Mouse (Mus musculus) liver, adult 2 months (tissue): Measurements from ENCODE around the gene Kmt2a. TPM values are rescaled to one million over a fixed set of nuclear protein-coding genes. Genes with fewer than 3 reads are reported as not detected.

Experiments
- DNase-seq: peaks from one replicate; pipeline ENCODE4 v3.0.0-alpha.2; 2011; ENCODE audit warnings: low read depth, low spot score; ENCODE audit errors: extremely low read depth
- H3K27ac ChIP-seq: fragments of 200-500 bp; replicated peaks from 2 replicates; pipeline ENCODE4 v1.5.1; 2012; ENCODE audit warnings: low read depth, mild to moderate bottlenecking, control low read depth, inconsistent platforms, low read length; ENCODE audit not compliant: insufficient read depth
- H3K27me3 ChIP-seq: fragments of 200-500 bp; 2 replicates; pipeline ENCODE4 v1.6.1; 2012; ENCODE audit warnings: mild to moderate bottlenecking, moderate library complexity, low read length, inconsistent platforms; ENCODE audit not compliant: control insufficient read depth, insufficient read depth
- H3K36me3 ChIP-seq: fragments of 200-500 bp; 2 replicates; pipeline ENCODE4 v1.6.1; 2012; ENCODE audit warnings: low read length, inconsistent platforms; ENCODE audit not compliant: control insufficient read depth, insufficient read depth
- H3K4me1 ChIP-seq: fragments of 200-500 bp; 2 replicates; pipeline ENCODE4 v1.6.1; 2011; ENCODE audit warnings: low read length; ENCODE audit not compliant: control insufficient read depth, insufficient read depth
- H3K4me3 ChIP-seq: fragments of 200-500 bp; 2 replicates; pipeline ENCODE4 v1.5.1; 2011; ENCODE audit warnings: low read depth, mild to moderate bottlenecking, control low read depth, low read length, moderate library complexity; ENCODE audit not compliant: insufficient read depth
- H3K79me2 ChIP-seq: fragments of 200-500 bp; 2 replicates; pipeline ENCODE4 v1.6.1; 2012; ENCODE audit warnings: inconsistent platforms, mild to moderate bottlenecking, low read length, moderate library complexity; ENCODE audit not compliant: control insufficient read depth, insufficient read depth
- H3K9ac ChIP-seq: fragments of 200-500 bp; 2 replicates; pipeline ENCODE4 v1.6.1; 2012; ENCODE audit warnings: low read depth, mild to moderate bottlenecking, control low read depth, inconsistent platforms, low read length
- CTCF ChIP-seq: fragments of 200-500 bp; IDR thresholded peaks from 2 replicates; pipeline ENCODE4 v1.5.1; 2011; ENCODE audit warnings: low read depth, low read length, control low read depth
- POLR2A ChIP-seq: fragments of 200-500 bp; IDR thresholded peaks from 2 replicates; pipeline ENCODE4 v1.6.1; 2011; ENCODE audit warnings: low read length, control low read depth; ENCODE audit not compliant: insufficient read depth; ENCODE audit errors: extremely low read depth
- WGBS: fragments of 180-500 bp; shearing (Covaris S2); methylation state at CpG from one replicate; pipeline ENCODE4 v1.1.7; 2018; 5-methylcytosine and 5-hydroxymethylcytosine counted together
- polyA plus RNA-seq: library from polyadenylated mRNA; depleted of rRNA; stranded (reverse); fragments of >200 nt; gene quantifications from 2 replicates; pipeline ENCODE4 v1.2.3, GENCODE M21; 2012
- total RNA-seq: library from RNA; depleted of rRNA; stranded (reverse); fragments of >200 nt; gene quantifications from 2 replicates; pipeline ENCODE4 v1.2.3, GENCODE M21; 2014

Gene Kmt2a
- total and polyA plus RNA-seq, 2 experiments, result 1.9 to 5.3 TPM

- Histone ChIP-seq H3K27me3 (no peaks in the 10 kb centered on the region), H3K4me3 (no peak overlapping the region), H3K79me2 (peaks cover 38% of the 10 kb centered on the region), H3K36me3 (no peaks in the 10 kb centered on the region), H3K4me1 (peaks cover 20% of the 10 kb centered on the region), H3K27ac (no peak overlapping the region), H3K9ac (peak overlapping the region; percentile 24; the same call in 1 of the 2 replicates)
- 49% methylated on average over 9 of the region's 9 CpGs for WGBS
- no peak for DNase-seq
- TF ChIP-seq POLR2A, result no peak
- TF ChIP-seq CTCF, result no peak
Measured at GRCm38 (mm10) chr9:44878776-44879500, 2.2 kb downstream of the Kmt2a start.

GRCm38 (mm10) chr9:44877686-44878085, 3.4 kb downstream of the Kmt2a start:
- WGBS, result 93% methylated on average over 7 of the region's 7 CpGs
- TF ChIP-seq POLR2A (no peak), CTCF (no peak)

GRCm38 (mm10) chr9:44875476-44875875, 5.6 kb downstream of the Kmt2a start:
- WGBS, result 78% methylated on average over 7 of the region's 7 CpGs
- TF ChIP-seq CTCF (no peak), POLR2A (no peak)
- no peak overlapping the region for H3K4me3 ChIP-seq
- peaks cover 50% of the 10 kb centered on the region for H3K79me2 ChIP-seq
- peaks cover 19% of the 10 kb centered on the region for H3K4me1 ChIP-seq
- H3K27ac ChIP-seq, result no peak overlapping the region
- no peaks in the 10 kb centered on the region for H3K27me3 ChIP-seq
- DNase-seq, result no peak
- H3K9ac ChIP-seq, result no peak overlapping the region
- H3K36me3 ChIP-seq, result no peaks in the 10 kb centered on the region

More at GRCm38 (mm10) chr9:44877686-44878085, 3.4 kb downstream of the Kmt2a start:
- Histone ChIP-seq H3K9ac (no peak overlapping the region), H3K79me2 (peaks cover 41% of the 10 kb centered on the region), H3K4me3 (no peak overlapping the region), H3K27me3 (no peaks in the 10 kb centered on the region), H3K36me3 (no peaks in the 10 kb centered on the region), H3K4me1 (peaks cover 20% of the 10 kb centered on the region), H3K27ac (no peak overlapping the region)
- no peak for DNase-seq

GRCm38 (mm10) chr9:44874198-44874597, 6.9 kb downstream of the Kmt2a start:
- peaks cover 50% of the 10 kb centered on the region; the same call in 1 of the 2 replicates for H3K79me2 ChIP-seq
- peaks cover 7% of the 10 kb centered on the region for H3K4me1 ChIP-seq
- TF ChIP-seq POLR2A, result no peak
- TF ChIP-seq CTCF, result no peak
- no peaks in the 10 kb centered on the region for H3K27me3 ChIP-seq
- H3K4me3 ChIP-seq, result no peak overlapping the region
- H3K36me3 ChIP-seq, result no peaks in the 10 kb centered on the region
- DNase-seq, result no peak
- H3K27ac ChIP-seq, result no peak overlapping the region
- no peak overlapping the region for H3K9ac ChIP-seq

DNA sequence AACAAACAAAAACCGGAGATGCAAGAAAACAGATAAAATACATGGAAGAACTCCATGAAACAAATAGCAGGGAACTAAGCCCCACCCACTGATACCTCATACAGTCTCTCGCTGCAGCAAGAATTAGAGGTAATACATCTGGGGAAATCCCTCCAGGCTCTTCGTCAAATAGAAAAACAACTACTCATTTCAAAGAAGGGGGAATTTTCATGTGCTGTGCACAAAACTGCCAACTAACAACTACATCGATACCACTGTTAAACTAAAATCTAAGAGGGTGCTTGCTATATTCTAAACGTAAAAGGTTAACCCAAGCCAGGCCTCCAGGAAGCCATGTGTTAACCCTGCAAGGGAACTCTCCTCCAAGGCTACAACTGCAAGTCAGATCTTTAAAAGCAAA, 7.4 kb downstream of the Kmt2a start:
- peaks cover 45% of the 10 kb centered on the region; the same call in 1 of the 2 replicates for H3K79me2 ChIP-seq
- H3K4me3 ChIP-seq, result no peak overlapping the region
- no peak overlapping the region for H3K9ac ChIP-seq
- no peak overlapping the region for H3K27ac ChIP-seq
- H3K36me3 ChIP-seq, result no peaks in the 10 kb centered on the region
- DNase-seq, result no peak
- no peaks in the 10 kb centered on the region for H3K27me3 ChIP-seq
- TF ChIP-seq POLR2A, result no peak
- no peak for TF ChIP-seq CTCF
- 32% methylated on average over 5 of the region's 5 CpGs for WGBS
- H3K4me1 ChIP-seq, result peaks cover 4% of the 10 kb centered on the region; the same call in 1 of the 2 replicates
